Mouse (Mus musculus) heart, adult 18-20 months (tissue): ENCODE results near the gene Kdm4b. TPM values are rescaled to one million over a fixed set of nuclear protein-coding genes. Genes with fewer than 3 reads are reported as not detected.

Experiments
- DNase-seq, 2 experiments: peaks; one replicate each; pipeline ENCODE4 v3.0.0; 2021 to 2022; ENCODE audit warnings: mixed read lengths in 1 of 2
- total RNA-seq, 2 experiments: library from RNA; stranded (reverse); gene quantifications; 2 replicates each; pipeline ENCODE4 v1.2.3; 2021

Kdm4b gene
- total RNA-seq, 2 experiments from 2014 or later, result 29.6 to 30.3 TPM

GRCm38 (mm10) chr17:56387612-56388011, 61.8 kb downstream of the Kdm4b start:
- no peak for DNase-seq

GRCm38 (mm10) chr17:56393238-56393637, 67.4 kb downstream of the Kdm4b start:
- DNase-seq, result no peak

DNA sequence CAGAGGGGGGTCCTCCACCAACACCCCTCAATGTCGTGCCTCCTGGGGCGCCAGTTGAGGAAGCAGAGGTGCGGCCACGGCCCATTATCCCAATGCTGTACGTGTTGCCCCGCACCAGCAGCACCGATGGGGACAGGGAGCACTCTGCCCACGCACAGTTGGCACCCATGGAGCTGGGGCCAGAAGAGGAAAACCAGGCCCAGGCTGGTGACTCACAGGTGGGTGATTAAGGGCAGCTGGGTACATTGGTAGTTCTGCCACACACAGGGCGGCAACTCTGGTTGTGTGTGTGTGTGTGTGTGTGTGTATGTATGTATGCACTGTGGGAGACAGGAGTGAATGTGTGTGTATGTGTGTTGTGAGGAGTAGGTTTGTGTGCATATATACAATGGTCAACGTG, 68.0 kb downstream of the Kdm4b start:
- no peak for DNase-seq

- no peak for DNase-seq
These were observed 70.2 kb downstream of the Kdm4b start for GRCm38 (mm10) chr17:56396051-56396450.

GRCm38 (mm10) chr17:56400221-56400620, 74.4 kb downstream of the Kdm4b start:
- DNase-seq, result peak in 1 of 2 experiments; percentile 47

DNA sequence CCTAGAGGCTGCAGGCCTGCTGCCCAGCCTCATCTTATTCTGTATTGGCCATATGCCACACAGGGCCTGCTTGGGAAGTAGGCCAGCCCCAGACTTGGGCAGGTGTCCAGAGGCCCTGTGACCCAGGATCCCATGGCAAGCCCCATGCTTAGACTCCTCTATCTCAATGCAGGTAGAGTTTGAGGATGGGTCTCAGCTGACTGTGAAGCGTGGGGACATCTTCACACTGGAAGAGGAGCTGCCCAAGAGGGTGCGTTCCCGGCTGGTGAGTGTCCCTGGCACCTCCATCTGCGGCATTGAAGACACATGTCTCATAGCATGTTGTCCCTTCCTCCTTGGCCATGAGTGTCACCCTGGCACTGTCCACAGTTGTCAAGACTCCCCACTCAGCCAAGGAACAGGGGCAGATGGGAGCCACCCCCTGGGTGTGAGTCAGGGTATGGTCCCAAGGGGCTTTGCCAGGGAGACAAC, 75.2 kb downstream of the Kdm4b start:
- DNase-seq, result peak; percentile 51 to 65

DNA sequence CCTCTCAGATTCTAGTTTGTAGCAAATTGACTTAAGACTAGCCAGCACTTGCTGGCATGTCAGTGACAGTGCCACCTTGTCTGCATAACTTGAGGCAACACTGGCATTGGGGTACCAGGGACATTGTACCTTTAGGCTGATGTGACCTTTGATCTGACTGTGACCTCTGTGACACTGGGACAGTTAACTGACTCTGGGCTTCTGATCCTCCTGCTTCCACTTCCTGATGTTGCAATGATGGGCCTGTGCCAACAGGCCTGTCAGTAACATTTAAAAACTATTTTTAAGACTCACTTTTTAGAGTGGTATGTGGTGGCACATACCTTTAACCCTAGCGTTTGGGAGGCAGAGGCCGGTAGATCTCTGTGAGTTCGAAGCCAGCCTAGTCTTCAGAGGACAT, 79.5 kb downstream of the Kdm4b start:
- no peak for DNase-seq

DNA sequence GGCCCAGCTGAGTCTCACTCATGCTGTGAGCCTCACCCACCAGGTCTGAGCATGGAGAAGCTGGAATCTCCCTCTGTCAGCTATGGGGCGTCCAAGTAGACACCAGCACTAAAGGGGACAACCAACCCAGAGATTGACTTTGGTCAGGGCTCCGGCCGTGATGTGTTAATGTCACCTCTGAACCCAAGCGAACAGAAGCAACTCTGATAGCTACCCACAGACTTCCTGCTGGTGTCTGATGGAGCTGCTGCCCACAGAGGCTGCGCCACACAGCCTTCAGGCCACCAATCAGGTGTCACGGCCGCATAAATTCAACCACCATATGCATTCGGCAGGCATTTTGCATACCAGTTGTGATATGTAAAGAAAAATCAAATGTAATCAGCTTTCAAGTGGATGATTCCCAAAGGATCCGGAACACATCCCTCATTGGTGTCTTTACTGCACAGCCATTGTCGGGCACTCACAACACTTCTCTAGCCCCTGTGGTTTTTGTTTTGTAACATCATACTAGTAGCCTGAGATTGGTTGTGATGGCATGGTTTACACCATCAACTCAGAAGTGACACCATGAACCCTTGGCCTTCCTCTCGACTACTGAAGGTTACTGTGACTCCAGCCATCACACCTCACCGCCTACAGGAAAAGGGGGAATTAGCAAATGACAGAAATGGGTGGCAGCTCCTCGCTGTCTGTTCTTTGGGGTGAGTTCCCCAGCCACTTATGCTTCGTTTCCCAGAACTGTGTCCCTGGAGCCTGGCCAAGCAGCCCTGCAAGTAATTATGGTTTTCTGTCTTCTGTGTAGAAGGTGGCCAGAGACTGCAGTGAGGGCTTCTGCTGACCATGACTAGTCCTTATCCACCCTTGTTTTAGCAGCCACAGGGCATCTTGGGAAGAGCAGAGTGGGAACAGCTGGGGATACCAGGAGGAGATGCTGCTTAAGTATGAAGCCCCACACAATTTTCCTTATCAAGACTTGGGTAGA, 80.3 kb downstream of the Kdm4b start:
- DNase-seq, result no peak

GRCm38 (mm10) chr17:56406878-56407277, 81.0 kb downstream of the Kdm4b start:
- DNase-seq, result no peak

GRCm38 (mm10) chr17:56407379-56407778, 81.5 kb downstream of the Kdm4b start:
- DNase-seq, result no peak

DNA sequence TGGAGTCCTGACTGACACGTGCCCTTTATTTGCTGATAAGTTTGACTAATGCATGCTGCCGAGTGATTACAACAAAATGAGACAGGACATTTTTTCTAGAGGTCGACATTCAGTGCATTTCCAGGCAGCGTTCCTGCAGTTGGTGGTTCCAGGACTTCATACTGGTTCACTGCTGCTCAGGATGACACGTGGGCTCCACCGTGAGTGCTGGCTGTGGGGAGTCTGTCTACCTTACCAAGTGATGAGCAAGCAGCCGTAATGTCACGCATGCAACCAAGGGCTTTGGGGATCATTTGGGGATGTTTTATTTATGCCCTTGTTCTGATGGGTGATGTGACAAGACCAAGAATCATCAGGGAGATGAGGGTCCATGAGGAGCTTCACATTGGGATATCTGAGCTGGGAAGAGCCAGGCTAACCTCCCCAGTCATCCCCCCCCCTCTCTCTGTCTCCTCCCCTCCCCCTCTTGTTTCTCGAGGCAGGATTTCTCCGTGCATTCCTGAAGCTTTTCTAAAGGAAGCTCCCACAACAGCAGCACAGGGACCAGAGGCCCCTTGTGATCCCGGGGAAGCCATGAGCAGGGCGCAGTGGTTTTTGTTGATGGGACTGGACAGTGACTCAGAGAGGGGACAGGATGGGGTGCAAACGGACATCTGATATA, 83.2 kb downstream of the Kdm4b start:
- no peak for DNase-seq

- no peak for DNase-seq
These were observed 83.9 kb downstream of the Kdm4b start for GRCm38 (mm10) chr17:56409759-56410158.

- DNase-seq, result no peak
These were observed 85.6 kb downstream of the Kdm4b start for GRCm38 (mm10) chr17:56411437-56411836.

- DNase-seq, result peak in 1 of 2 experiments; percentile 25
These were observed 87.3 kb downstream of the Kdm4b start for GRCm38 (mm10) chr17:56413113-56413512.

GRCm38 (mm10) chr17:56414785-56415184, 88.9 kb downstream of the Kdm4b start:
- DNase-seq, result no peak

DNA sequence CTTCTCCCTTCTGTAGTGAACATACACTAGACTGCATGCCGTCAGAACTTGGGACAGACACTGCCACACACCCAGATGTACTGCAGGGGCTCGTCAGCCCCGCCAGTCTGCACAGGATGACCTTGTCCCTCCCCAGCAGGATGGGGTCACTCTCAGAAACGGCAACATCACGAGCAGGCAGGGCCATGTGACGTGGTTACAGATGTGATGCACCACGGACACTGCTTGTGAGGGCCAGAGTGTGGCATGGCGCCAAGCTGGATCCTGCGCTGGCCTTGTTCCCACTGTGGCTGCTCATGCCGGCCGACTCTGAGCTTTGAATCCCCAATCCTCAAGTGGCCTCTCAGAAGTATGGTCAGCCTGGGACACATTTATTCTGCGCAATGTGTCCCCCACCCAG, 92.4 kb downstream of the Kdm4b start:
- DNase-seq, result no peak

DNA sequence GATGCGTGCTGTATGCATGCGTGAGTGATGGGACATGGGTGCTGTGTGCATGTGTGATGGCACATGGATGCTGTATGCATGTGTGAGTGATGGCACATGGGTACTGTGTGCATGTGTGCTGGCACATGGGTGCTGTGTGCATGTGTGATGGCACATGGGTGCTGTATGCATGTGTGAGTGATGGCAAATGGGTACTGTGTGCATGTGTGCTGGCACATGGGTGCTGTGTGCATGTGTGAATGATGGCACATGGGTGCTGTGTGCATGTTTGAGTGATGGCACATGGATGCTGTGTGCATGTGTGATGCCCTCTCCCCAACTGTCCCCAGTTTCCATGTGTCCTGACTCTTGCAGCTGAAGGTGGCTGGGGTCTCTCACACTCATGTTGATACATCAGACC, 94.2 kb downstream of the Kdm4b start:
- DNase-seq, result no peak

- DNase-seq, result no peak
These were observed 99.1 kb downstream of the Kdm4b start for GRCm38 (mm10) chr17:56424726-56425583.

DNA sequence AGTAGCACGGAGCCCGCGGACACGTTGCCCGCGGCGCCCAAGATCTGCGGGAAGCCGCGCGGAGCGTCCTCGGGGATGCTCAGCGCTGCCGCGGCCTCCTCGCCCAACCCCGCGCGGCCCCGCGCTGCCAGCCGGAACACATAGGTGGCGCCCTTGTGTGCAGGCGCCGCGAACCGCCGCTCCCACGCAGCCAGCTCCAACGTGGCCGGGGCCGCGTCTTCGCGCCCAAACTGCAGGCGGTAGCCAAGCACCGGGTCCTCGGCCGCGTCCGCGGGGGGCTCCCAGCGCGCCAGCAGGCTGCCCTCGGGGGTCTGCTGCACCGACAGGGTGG, 99.7 kb downstream of the Kdm4b start:
- peak; percentile 76 to 86 for DNase-seq

- DNase-seq, result no peak
These were observed 100.1 kb downstream of the Kdm4b start for GRCm38 (mm10) chr17:56425941-56426340.

- no peak for DNase-seq
These were observed 102.0 kb downstream of the Kdm4b start for GRCm38 (mm10) chr17:56427857-56428256.

DNA sequence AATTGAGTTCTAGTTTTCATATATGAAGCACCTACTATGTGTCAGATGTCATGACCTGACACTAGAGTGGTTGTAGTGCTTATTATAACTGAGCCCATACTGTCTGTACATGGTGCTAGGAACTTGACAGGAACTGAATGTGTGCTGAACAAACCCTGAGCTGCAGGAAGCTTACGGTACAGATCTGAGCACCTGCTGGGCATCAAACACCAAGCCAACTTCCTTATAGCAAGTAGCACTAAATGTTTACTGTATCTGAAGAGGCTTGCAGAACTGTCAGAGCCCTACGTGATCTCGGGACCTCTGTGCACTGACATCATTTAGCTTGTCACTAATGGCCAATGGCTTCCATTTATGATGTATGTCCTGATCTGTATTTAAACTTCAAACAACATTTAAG, 105.7 kb downstream of the Kdm4b start:
- no peak for DNase-seq
